Mouse (Mus musculus) E14TG2a.4 (cell line): Measurements from ENCODE around the gene Slc25a42.

Source experiments
- H3K27me3 ChIP-seq: 2 replicates; pipeline ENCODE4 v1.6.1; 2014; ENCODE audit warnings: low read length, control low read depth; ENCODE audit not compliant: insufficient read depth
- H3K36me3 ChIP-seq: 2 replicates; pipeline ENCODE4 v1.6.1; 2014; ENCODE audit warnings: low read length, control low read depth; ENCODE audit not compliant: insufficient read depth
- H3K4me1 ChIP-seq: replicated peaks from 2 replicates; pipeline ENCODE4 v1.6.1; 2014; ENCODE audit warnings: low read depth, low read length, control low read depth
- H3K4me3 ChIP-seq: replicated peaks from 2 replicates; pipeline ENCODE4 v1.5.1; 2014; ENCODE audit warnings: mild to moderate bottlenecking, low read length
- H3K9me3 ChIP-seq: 2 replicates; pipeline ENCODE4 v1.6.1; 2014; ENCODE audit warnings: low read length, control low read depth
- CTCF ChIP-seq: conservative IDR thresholded peaks from 2 replicates; pipeline ENCODE4 v1.5.1; 2014; ENCODE audit warnings: low read length
- NANOG ChIP-seq: IDR thresholded peaks from 2 replicates; pipeline ENCODE4 v1.6.1; 2014; ENCODE audit warnings: borderline replicate concordance, low read length, mixed read lengths
- POU5F1 ChIP-seq: IDR thresholded peaks from 2 replicates; pipeline ENCODE4 v1.6.1; 2014; ENCODE audit warnings: low read length, borderline replicate concordance

Slc25a42 gene

DNA sequence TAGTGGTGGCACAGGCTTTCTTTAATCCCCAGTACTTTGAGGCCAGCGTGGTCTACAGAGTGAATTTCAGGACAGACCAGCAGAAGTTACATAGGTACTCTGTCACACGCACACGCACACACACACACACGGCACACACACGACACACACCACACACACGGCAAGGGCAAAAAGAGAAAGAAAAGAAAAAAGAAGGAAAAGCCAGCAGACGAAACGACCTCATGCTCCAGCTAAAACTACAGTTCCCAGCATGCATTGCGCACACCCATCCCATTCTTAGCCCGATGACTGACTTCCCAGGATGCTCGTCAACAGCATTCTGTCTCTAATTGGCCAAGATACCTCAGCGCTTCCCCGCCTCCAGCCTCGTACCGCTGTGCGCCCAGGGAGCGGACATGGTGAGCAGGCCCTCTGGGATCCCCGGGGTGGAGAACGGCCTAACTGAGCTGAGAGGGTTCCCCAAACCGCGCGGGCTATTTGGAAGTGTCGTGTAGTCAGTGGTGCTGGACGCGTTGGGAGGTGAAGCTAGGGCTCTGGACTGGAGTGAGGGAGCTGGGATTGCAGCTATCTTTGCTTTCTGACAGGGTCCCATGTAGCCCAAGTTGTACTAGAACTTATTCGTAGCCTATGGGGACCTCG is 39.9 kb downstream of the Slc25a42 start, which contains the start of gene Tmem161a:
Tmem161a (plus strand) TSS at position 314 of the 639 bp plus-strand sequence.
- no peaks in the 10 kb centered on the region for H3K9me3 ChIP-seq
- H3K4me1 ChIP-seq = peaks cover 35% of the 10 kb centered on the region
- H3K27me3 ChIP-seq = 0 out of 2 replicates have a peak, but pooled peaks cover 3% of the 10 kb centered on the region
- peaks cover 24% of the 10 kb centered on the region for H3K36me3 ChIP-seq
- TF ChIP-seq CTCF (no peak), NANOG (no peak), POU5F1 (no peak)
- peak within 1 kb of the TSS; percentile 89 for H3K4me3 ChIP-seq

DNA sequence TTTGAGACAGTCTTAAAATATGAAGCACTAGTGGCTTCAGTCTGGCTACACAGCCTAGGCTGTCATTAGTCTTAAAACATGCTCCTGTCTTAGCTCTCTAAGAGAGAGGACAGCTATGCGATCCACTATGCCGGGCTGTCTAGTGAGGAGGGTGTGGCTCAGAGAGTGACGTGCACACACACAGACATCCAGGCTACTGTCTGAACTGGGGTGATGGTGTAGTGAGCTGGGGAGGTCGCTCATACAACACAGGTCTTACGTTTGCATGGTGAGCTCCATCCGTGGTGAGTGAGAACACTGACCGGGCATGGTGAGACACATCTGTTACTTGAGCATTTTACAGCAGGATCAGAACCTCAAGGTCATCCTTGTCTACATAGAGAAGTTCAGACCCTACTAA is 40.9 kb downstream of the Slc25a42 start:
- peaks cover 3% of the 10 kb centered on the region; the same call in 1 of the 2 replicates for H3K27me3 ChIP-seq
- peaks cover 15% of the 10 kb centered on the region for H3K36me3 ChIP-seq
- TF ChIP-seq NANOG (no peak), POU5F1 (no peak)
- H3K9me3 ChIP-seq = no peaks in the 10 kb centered on the region
- no peak overlapping the region for H3K4me3 ChIP-seq
- peaks cover 42% of the 10 kb centered on the region for H3K4me1 ChIP-seq

DNA sequence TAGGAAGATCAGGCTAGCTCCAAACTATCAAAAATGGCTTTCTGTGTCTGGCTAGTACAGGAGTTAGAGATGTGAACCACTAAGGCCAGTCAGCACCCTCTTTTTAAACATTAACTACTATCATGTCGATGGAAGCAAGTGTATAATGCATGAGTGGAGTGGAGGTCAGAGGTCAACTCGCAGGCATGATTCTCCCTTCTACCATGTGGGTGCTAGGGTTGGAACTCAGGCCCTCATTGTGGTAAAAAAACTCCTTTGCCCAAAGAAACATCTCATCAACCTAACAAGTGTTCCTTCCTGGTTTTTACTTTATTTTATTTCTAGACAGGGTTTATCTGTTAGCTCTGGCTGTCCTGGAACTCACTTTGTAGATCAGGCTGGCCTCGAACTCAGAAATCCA is 41.4 kb downstream of the Slc25a42 start:
- peaks cover 46% of the 10 kb centered on the region for H3K4me1 ChIP-seq
- H3K4me3 ChIP-seq = no peak overlapping the region
- peaks cover 8% of the 10 kb centered on the region for H3K27me3 ChIP-seq
- no peak for TF ChIP-seq NANOG
- TF ChIP-seq CTCF = no peak
- no peak for TF ChIP-seq POU5F1
- H3K36me3 ChIP-seq = peaks cover 13% of the 10 kb centered on the region
- H3K9me3 ChIP-seq = no peaks in the 10 kb centered on the region

DNA sequence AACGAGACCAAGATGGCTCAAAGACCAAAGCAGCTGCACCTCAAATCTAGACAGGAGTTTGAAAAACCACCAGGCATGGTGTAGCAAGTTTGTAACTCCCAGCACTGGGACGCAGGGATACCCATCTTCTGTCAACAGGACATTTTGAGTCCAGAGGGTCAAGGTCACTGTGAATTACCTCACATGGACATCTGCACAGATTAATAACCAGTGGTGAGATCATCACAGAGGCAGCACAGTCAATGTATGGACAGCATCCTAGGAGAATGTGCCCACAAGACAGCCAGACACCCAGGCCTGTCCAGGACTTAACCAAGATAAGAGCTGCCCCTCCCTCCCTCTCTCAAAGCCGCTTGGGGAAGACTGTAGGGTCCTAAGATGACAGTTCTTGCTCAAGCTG is 42.0 kb downstream of the Slc25a42 start:
- peaks cover 14% of the 10 kb centered on the region for H3K27me3 ChIP-seq
- H3K36me3 ChIP-seq = peaks cover 9% of the 10 kb centered on the region
- TF ChIP-seq POU5F1 (no peak), NANOG (no peak), CTCF (no peak)
- no peaks in the 10 kb centered on the region for H3K9me3 ChIP-seq
- peaks cover 53% of the 10 kb centered on the region for H3K4me1 ChIP-seq
- H3K4me3 ChIP-seq = no peak overlapping the region

DNA sequence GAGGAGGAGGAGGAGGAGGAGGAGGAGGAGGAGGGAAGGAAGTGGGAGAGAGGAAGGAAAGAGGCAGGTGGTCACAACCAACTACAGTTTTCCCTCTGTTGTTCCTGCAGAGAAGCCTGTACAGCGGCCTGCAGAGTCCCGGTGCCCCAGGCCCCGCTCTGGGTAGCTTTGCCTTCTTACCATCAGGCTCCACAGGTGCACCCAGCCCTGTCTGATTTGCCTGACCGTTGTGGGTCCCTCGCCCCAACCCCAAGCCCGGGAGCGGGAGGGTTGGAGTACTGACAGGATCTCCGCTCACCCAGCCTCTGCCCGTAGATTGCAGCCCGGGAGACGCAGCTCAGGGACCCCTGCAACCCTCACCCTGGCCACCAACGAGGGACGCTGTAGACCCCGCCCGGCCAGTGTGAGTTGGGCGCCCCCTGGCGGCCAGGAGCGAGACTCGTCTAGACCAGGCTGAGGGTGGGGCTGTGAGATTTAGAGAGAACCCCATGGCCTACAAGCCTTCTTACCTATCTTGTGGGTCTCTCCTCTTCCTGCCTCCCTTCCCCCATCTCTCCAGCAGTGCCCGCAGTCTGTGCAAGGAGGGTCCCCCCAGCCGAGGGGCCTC is 45.5 kb downstream of the Slc25a42 start:
- Histone ChIP-seq H3K9me3 (no peaks in the 10 kb centered on the region), H3K27me3 (peaks cover 37% of the 10 kb centered on the region), H3K4me3 (peak overlapping the region; percentile 56; the same call in 1 of the 2 replicates), H3K4me1 (peaks cover 35% of the 10 kb centered on the region), H3K36me3 (no peaks in the 10 kb centered on the region)
- no peak for TF ChIP-seq POU5F1
- TF ChIP-seq NANOG = no peak
- TF ChIP-seq CTCF = peak; percentile 75

DNA sequence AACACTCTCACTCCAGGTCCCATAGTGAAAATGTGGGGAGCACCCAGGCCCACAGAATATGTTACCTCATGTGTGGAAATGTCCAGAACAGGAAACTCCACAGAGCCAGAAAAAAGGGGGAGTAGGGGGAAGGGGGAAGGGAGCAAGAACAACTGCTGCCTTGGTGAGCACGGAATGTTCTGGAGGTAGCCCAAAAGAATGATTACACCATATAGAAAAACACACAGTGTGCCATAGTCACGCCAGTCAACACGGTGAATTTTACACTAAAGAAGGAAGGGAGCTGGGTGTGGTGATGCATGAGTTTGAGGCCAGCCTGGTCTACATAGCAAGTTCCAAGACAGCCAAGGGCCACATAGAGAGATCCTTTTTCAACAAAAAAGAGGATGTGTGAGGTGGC is 48.8 kb downstream of the Slc25a42 start:
- Histone ChIP-seq H3K27me3 (peaks cover 37% of the 10 kb centered on the region), H3K4me1 (peaks cover 52% of the 10 kb centered on the region), H3K4me3 (no peak overlapping the region), H3K36me3 (no peaks in the 10 kb centered on the region), H3K9me3 (no peaks in the 10 kb centered on the region)
- TF ChIP-seq CTCF (no peak), NANOG (no peak), POU5F1 (no peak)

DNA sequence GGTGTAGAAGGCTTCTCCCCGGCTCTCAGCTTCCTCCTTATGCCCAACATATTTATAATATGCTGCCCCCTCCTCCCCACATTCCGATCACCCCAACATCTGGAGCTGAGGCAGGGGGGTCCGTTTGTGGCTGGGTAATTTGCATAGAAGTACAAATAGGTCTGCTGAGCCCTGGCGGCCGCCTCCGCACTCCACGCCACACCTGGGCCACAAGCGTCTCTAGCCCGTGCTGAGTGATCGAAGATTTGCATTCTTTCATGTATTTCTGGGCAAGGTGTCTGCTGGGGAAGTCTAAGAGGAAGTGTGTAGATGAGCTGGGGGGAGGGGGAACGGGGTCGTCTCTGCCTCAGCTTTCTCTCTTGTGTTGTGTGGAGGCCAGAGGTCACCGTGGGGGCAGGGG is 52.1 kb downstream of the Slc25a42 start:
- no peak for TF ChIP-seq NANOG
- TF ChIP-seq POU5F1 = no peak
- TF ChIP-seq CTCF = no peak
- no peaks in the 10 kb centered on the region for H3K9me3 ChIP-seq
- peaks cover 28% of the 10 kb centered on the region for H3K27me3 ChIP-seq
- H3K4me3 ChIP-seq = peak overlapping the region; percentile 17; the same call in 1 of the 2 replicates
- H3K36me3 ChIP-seq = no peaks in the 10 kb centered on the region
- peaks cover 37% of the 10 kb centered on the region for H3K4me1 ChIP-seq

DNA sequence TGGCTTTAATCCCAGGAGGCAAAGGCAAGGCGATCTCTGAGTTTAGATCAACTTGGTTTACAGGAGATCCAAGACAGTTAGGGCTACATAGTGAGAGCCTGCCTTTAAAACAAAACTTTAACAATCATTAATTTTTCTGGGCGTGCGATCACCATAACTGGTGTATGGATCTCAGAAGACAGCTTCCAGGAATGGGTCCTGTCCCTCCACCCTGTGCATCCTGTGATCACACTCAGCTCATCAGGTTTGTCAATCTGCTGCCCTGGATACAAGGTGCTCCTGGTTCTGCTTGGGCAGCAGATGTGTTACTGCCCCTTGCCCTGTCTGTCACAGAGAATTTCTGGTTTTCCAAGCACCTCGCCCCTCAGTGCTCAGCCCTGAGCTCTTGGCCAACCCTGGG is 52.9 kb downstream of the Slc25a42 start:
- H3K4me1 ChIP-seq = peaks cover 34% of the 10 kb centered on the region
- TF ChIP-seq CTCF = no peak
- no peak for TF ChIP-seq POU5F1
- TF ChIP-seq NANOG = no peak
- no peaks in the 10 kb centered on the region for H3K9me3 ChIP-seq
- peak overlapping the region; percentile 84 for H3K4me3 ChIP-seq
- H3K27me3 ChIP-seq = peaks cover 21% of the 10 kb centered on the region
- H3K36me3 ChIP-seq = no peaks in the 10 kb centered on the region
